Mouse (Mus musculus) lung, embryonic 15.5 days (tissue): ENCODE measurements around the gene Fam131b. TPM values are rescaled to one million over a fixed set of nuclear protein-coding genes. Genes with fewer than 3 reads are reported as not detected.

ENCODE experiments used
- ATAC-seq: fragments of 200-750 bp; cut with Nextera tagmentation; 2 replicates; pipeline ENCODE4 v1.8.0; 2017; ENCODE audit warnings: moderate number of reproducible peaks, borderline replicate concordance; ENCODE audit not compliant: low FRiP score, low TSS enrichment; ENCODE audit errors: extremely low read depth
- H3K27ac ChIP-seq: fragments of 300-500 bp; sonication (generic); 2 replicates; pipeline ENCODE4 v1.5.1; 2015; ENCODE audit warnings: moderate library complexity, mild to moderate bottlenecking, inconsistent platforms
- H3K27me3 ChIP-seq: fragments of 300-500 bp; sonication (generic); 2 replicates; pipeline ENCODE4 v1.6.1; 2015; ENCODE audit warnings: inconsistent platforms
- H3K36me3 ChIP-seq: fragments of 300-500 bp; sonication (generic); 2 replicates; pipeline ENCODE4 v1.6.1; 2015; ENCODE audit warnings: inconsistent platforms
- H3K4me1 ChIP-seq: fragments of 300-500 bp; sonication (generic); 2 replicates; pipeline ENCODE4 v1.6.1; 2015; ENCODE audit warnings: inconsistent platforms
- H3K4me2 ChIP-seq: fragments of 300-500 bp; sonication (generic); 2 replicates; pipeline ENCODE4 v1.6.1; 2015; ENCODE audit warnings: inconsistent platforms, mild to moderate bottlenecking, moderate library complexity
- H3K4me3 ChIP-seq: fragments of 300-500 bp; sonication (generic); 2 replicates; pipeline ENCODE4 v1.5.1; 2015; ENCODE audit warnings: mild to moderate bottlenecking, inconsistent platforms
- H3K9ac ChIP-seq: fragments of 300-500 bp; sonication (generic); 2 replicates; pipeline ENCODE4 v1.6.1; 2015; ENCODE audit warnings: inconsistent platforms
- H3K9me3 ChIP-seq: fragments of 300-500 bp; sonication (generic); 2 replicates; pipeline ENCODE4 v1.6.1; 2016; ENCODE audit warnings: inconsistent platforms
- WGBS: fragments of 180-500 bp; shearing (Covaris S2); methylation state at CpG from one replicate; pipeline ENCODE4 v1.1.7; 2015; 5-methylcytosine and 5-hydroxymethylcytosine counted together
- polyA plus RNA-seq: library from polyadenylated mRNA; unstranded; fragments of >200 nt; fragmentation: Nextera tagmentation; extraction: Ambion mirVana; gene quantifications from 2 replicates; pipeline ENCODE4 v1.2.1, GENCODE M21; 2015

The Fam131b gene
- polyA plus RNA-seq, 1 experiment from 2014 or later = 0.14 TPM

- H3K36me3 ChIP-seq = peaks cover 34% of the 10 kb centered on the region
- 50% methylated on average over 1 of the region's 1 CpGs for WGBS
- peak overlapping the region; percentile 71 for H3K27ac ChIP-seq
- 0 out of 2 replicates have a peak, but pooled peaks have one; percentile 1 for ATAC-seq
- no peaks in the 10 kb centered on the region for H3K27me3 ChIP-seq
- no peak overlapping the region for H3K4me2 ChIP-seq
- H3K9ac ChIP-seq = no peak overlapping the region
- no peak overlapping the region for H3K4me3 ChIP-seq
- H3K4me1 ChIP-seq = peaks cover 44% of the 10 kb centered on the region
- H3K9me3 ChIP-seq = no peaks in the 10 kb centered on the region
Observed at GRCm38 (mm10) chr6:42362497-42362896, 38.1 kb upstream of the Fam131b start.

GRCm38 (mm10) chr6:42362074-42362473 lies 37.6 kb upstream of the Fam131b start:
- no peak for ATAC-seq
- no peaks in the 10 kb centered on the region for H3K27me3 ChIP-seq
- H3K9me3 ChIP-seq = no peaks in the 10 kb centered on the region
- peaks cover 39% of the 10 kb centered on the region for H3K36me3 ChIP-seq
- H3K4me3 ChIP-seq = no peak overlapping the region
- 46% methylated on average over 1 of the region's 1 CpGs for WGBS
- peak overlapping the region; percentile 71 for H3K27ac ChIP-seq
- H3K9ac ChIP-seq = no peak overlapping the region
- H3K4me2 ChIP-seq = no peak overlapping the region
- peaks cover 49% of the 10 kb centered on the region for H3K4me1 ChIP-seq

GRCm38 (mm10) chr6:42361041-42361895 lies 36.8 kb upstream of the Fam131b start:
- H3K36me3 ChIP-seq = peaks cover 47% of the 10 kb centered on the region

GRCm38 (mm10) chr6:42360231-42360840 lies 35.9 kb upstream of the Fam131b start:
- Histone ChIP-seq H3K4me3 (no peak overlapping the region), H3K27me3 (no peaks in the 10 kb centered on the region), H3K9me3 (no peaks in the 10 kb centered on the region), H3K36me3 (peaks cover 56% of the 10 kb centered on the region), H3K4me2 (no peak overlapping the region), H3K9ac (no peak overlapping the region), H3K27ac (peak overlapping the region; percentile 46; the same call in 1 of the 2 replicates), H3K4me1 (peaks cover 65% of the 10 kb centered on the region)
- 83% methylated on average over 6 of the region's 6 CpGs for WGBS
- ATAC-seq = no peak

More at GRCm38 (mm10) chr6:42361041-42361895, 36.8 kb upstream of the Fam131b start:
- 84% methylated on average over 13 of the region's 13 CpGs for WGBS
- H3K9ac ChIP-seq = no peak overlapping the region
- H3K4me1 ChIP-seq = peaks cover 57% of the 10 kb centered on the region
- H3K4me3 ChIP-seq = no peak overlapping the region
- no peaks in the 10 kb centered on the region for H3K9me3 ChIP-seq
- peak overlapping the region; percentile 71; the same call in 1 of the 2 replicates for H3K27ac ChIP-seq
- no peak for ATAC-seq
- no peak overlapping the region for H3K4me2 ChIP-seq
- H3K27me3 ChIP-seq = no peaks in the 10 kb centered on the region

GRCm38 (mm10) chr6:42359364-42360147 lies 35.1 kb upstream of the Fam131b start:
- Histone ChIP-seq H3K4me1 (peaks cover 70% of the 10 kb centered on the region), H3K4me3 (no peak overlapping the region), H3K9me3 (no peaks in the 10 kb centered on the region), H3K27ac (peak overlapping the region; percentile 46), H3K36me3 (peaks cover 61% of the 10 kb centered on the region), H3K9ac (no peak overlapping the region), H3K27me3 (no peaks in the 10 kb centered on the region), H3K4me2 (no peak overlapping the region)
- WGBS = 49% methylated on average over 9 of the region's 9 CpGs
- ATAC-seq = no peak

GRCm38 (mm10) chr6:42358901-42359300 lies 34.5 kb upstream of the Fam131b start:
- 71% methylated on average over 12 of the region's 12 CpGs for WGBS
- H3K27me3 ChIP-seq = no peaks in the 10 kb centered on the region
- H3K4me1 ChIP-seq = peaks cover 74% of the 10 kb centered on the region
- H3K9me3 ChIP-seq = no peaks in the 10 kb centered on the region
- H3K4me2 ChIP-seq = no peak overlapping the region
- no peak for ATAC-seq
- peak overlapping the region; percentile 46 for H3K27ac ChIP-seq
- peaks cover 63% of the 10 kb centered on the region for H3K36me3 ChIP-seq
- no peak overlapping the region for H3K9ac ChIP-seq
- H3K4me3 ChIP-seq = no peak overlapping the region

- Histone ChIP-seq H3K4me2 (no peak overlapping the region), H3K27ac (0 out of 2 replicates have a peak overlapping the region, but pooled peaks have one; percentile 6), H3K4me1 (peaks cover 80% of the 10 kb centered on the region), H3K9ac (no peak overlapping the region), H3K4me3 (no peak overlapping the region), H3K36me3 (peaks cover 63% of the 10 kb centered on the region), H3K27me3 (no peaks in the 10 kb centered on the region), H3K9me3 (no peaks in the 10 kb centered on the region)
- ATAC-seq = no peak
- WGBS = 32% methylated on average over 6 of the region's 6 CpGs
Observed at GRCm38 (mm10) chr6:42357901-42358300, 33.5 kb upstream of the Fam131b start.

- Histone ChIP-seq H3K4me2 (no peak overlapping the region), H3K9ac (no peak overlapping the region), H3K27ac (no peak overlapping the region), H3K36me3 (peaks cover 63% of the 10 kb centered on the region), H3K4me1 (peaks cover 80% of the 10 kb centered on the region), H3K9me3 (no peaks in the 10 kb centered on the region), H3K4me3 (no peak overlapping the region), H3K27me3 (no peaks in the 10 kb centered on the region)
- WGBS = 84% methylated on average over 5 of the region's 5 CpGs
- ATAC-seq = no peak
Observed at GRCm38 (mm10) chr6:42356913-42357312, 32.5 kb upstream of the Fam131b start.

GRCm38 (mm10) chr6:42355794-42356600 lies 31.6 kb upstream of the Fam131b start:
- Histone ChIP-seq H3K27me3 (no peaks in the 10 kb centered on the region), H3K4me2 (no peak overlapping the region), H3K27ac (no peak overlapping the region), H3K4me1 (peaks cover 82% of the 10 kb centered on the region), H3K9me3 (no peaks in the 10 kb centered on the region), H3K36me3 (peaks cover 69% of the 10 kb centered on the region), H3K9ac (no peak overlapping the region), H3K4me3 (no peak overlapping the region)
- WGBS = 91% methylated on average over 13 of the region's 13 CpGs
- ATAC-seq = no peak

- no peak for ATAC-seq
- Histone ChIP-seq H3K4me1 (peaks cover 86% of the 10 kb centered on the region), H3K36me3 (peaks cover 66% of the 10 kb centered on the region), H3K4me2 (0 out of 2 replicates have a peak overlapping the region, but pooled peaks have one; percentile 84), H3K9me3 (no peaks in the 10 kb centered on the region), H3K27ac (no peak overlapping the region), H3K9ac (no peak overlapping the region), H3K27me3 (no peaks in the 10 kb centered on the region), H3K4me3 (no peak overlapping the region)
- WGBS = 89% methylated on average over 6 of the region's 6 CpGs
Observed at GRCm38 (mm10) chr6:42355366-42355765, 30.9 kb upstream of the Fam131b start.
